In genomic region chr2:129205000-129205399, GRCm38 (mm10) we compare ENCODE assay signal across 27 mouse cellular contexts. TPM values are rescaled to one million over a fixed set of nuclear protein-coding genes. Genes with fewer than 3 reads are reported as not detected.
DNase-seq lines count a peak whose midpoint lies in the region; ATAC-seq and TF ChIP-seq lines count a peak whose summit lies in the region.
"Had no signal": no experiment of that assay in that cellular context is flagged by ENCODE, and none has a peak within 500 bp of the region (broad histone marks: within the 10 kb centered on the region; RNA-seq: fewer than 3 reads in every experiment).

No protein-coding gene starts in this region.

- peak overlapping the region; percentile 30 for H3K4me3 ChIP-seq in erythroblast, embryonic 14.5 days (replicated peaks)
- no peak overlapping the region for H3K4me3 ChIP-seq in liver, embryonic 12.5 days
- no peak overlapping the region for H3K4me3 ChIP-seq in liver, embryonic 11.5 days (ENCODE audit: low read depth, low read length)
- H3K4me3 ChIP-seq in megakaryocyte, embryonic 14.5 days (replicated peaks), result peak overlapping the region; percentile 31
- H3K4me3 ChIP-seq in MEL (ENCODE audit: control insufficient read depth in 1 of 2, insufficient read depth in 1 of 2, low read depth in 2 of 2, low read length in 2 of 2), result no peak overlapping the region
- no peak overlapping the region for H3K4me3 ChIP-seq in stomach, postnatal 0 days (ENCODE audit: low read depth, low read length)
- H3K4me3 ChIP-seq: embryonic facial prominence, embryonic 13.5 days; forebrain, embryonic 12.5 days; forebrain, embryonic 15.5 days; heart, embryonic 12.5 days had no signal

- H3K4me2 ChIP-seq in liver, embryonic 12.5 days, result peak overlapping the region; percentile 1
- H3K4me2 ChIP-seq in liver, embryonic 11.5 days, result no peak overlapping the region
- H3K4me2 ChIP-seq in stomach, postnatal 0 days (replicated peaks; ENCODE audit: low read depth), result no peak overlapping the region
- H3K4me2 ChIP-seq: embryonic facial prominence, embryonic 13.5 days; forebrain, embryonic 12.5 days; forebrain, embryonic 15.5 days; heart, embryonic 12.5 days; hindbrain, embryonic 14.5 days had no signal

- H3K4me1 ChIP-seq in erythroblast, embryonic 14.5 days (ENCODE audit: control insufficient read depth), result peaks cover 98% of the 10 kb centered on the region
- H3K4me1 ChIP-seq in liver, embryonic 12.5 days, result peaks cover 91% of the 10 kb centered on the region
- peaks cover 12% of the 10 kb centered on the region; the same call in 1 of the 2 replicates for H3K4me1 ChIP-seq in liver, embryonic 11.5 days (replicated peaks; ENCODE audit: control insufficient read depth, insufficient read depth, low read length)
- peaks cover 100% of the 10 kb centered on the region for H3K4me1 ChIP-seq in megakaryocyte, embryonic 14.5 days
- H3K4me1 ChIP-seq in MEL (ENCODE audit: control insufficient read depth in 1 of 2, insufficient read depth in 2 of 2, low read length in 2 of 2), result peaks cover 0 to 5% of the 10 kb centered on the region in 2 experiments
- H3K4me1 ChIP-seq in stomach, postnatal 0 days (replicated peaks; ENCODE audit: control insufficient read depth, insufficient read depth), result no peaks in the 10 kb centered on the region

- no peak overlapping the region for H3K9ac ChIP-seq in liver, embryonic 12.5 days
- H3K9ac ChIP-seq in liver, embryonic 11.5 days (ENCODE audit: low read depth, low read length), result no peak overlapping the region
- no peak overlapping the region for H3K9ac ChIP-seq in MEL (ENCODE audit: control insufficient read depth, low read depth, low read length, poor library complexity, severe bottlenecking)
- H3K9ac ChIP-seq in stomach, postnatal 0 days (ENCODE audit: low read length), result no peak overlapping the region
- H3K9ac ChIP-seq: embryonic facial prominence, embryonic 13.5 days; forebrain, embryonic 12.5 days; forebrain, embryonic 15.5 days; heart, embryonic 12.5 days; hindbrain, embryonic 14.5 days had no signal

- ATAC-seq in erythroblast, adult 5-6 weeks (replicated peaks; ENCODE audit: low FRiP score, poor library complexity, severe bottlenecking), result no peak
- ATAC-seq in liver, embryonic 12.5 days, result no peak
- ATAC-seq in liver, embryonic 11.5 days (replicated peaks; ENCODE audit: low FRiP score), result no peak
- ATAC-seq in megakaryocyte, adult 5-6 weeks (ENCODE audit: poor library complexity, severe bottlenecking), result no peak
- no peak for ATAC-seq in stomach, postnatal 0 days (ENCODE audit: low FRiP score, low TSS enrichment)
- ATAC-seq: forebrain, embryonic 15.5 days; hindbrain, postnatal 0 days; inflammation-experienced regulatory T-cells, adult 6 months; intestine, embryonic 16.5 days had no signal

- H3K27me3 ChIP-seq in erythroblast, embryonic 14.5 days (ENCODE audit: control insufficient read depth), result no peaks in the 10 kb centered on the region
- no peaks in the 10 kb centered on the region for H3K27me3 ChIP-seq in liver, embryonic 12.5 days (replicated peaks)
- no peaks in the 10 kb centered on the region for H3K27me3 ChIP-seq in liver, embryonic 11.5 days (replicated peaks; ENCODE audit: control insufficient read depth, insufficient read depth, low read length)
- H3K27me3 ChIP-seq in megakaryocyte, embryonic 14.5 days (replicated peaks), result no peaks in the 10 kb centered on the region
- no peaks in the 10 kb centered on the region for H3K27me3 ChIP-seq in MEL (ENCODE audit: control insufficient read depth in 1 of 2, insufficient read depth in 2 of 2, low read length in 2 of 2)
- no peaks in the 10 kb centered on the region for H3K27me3 ChIP-seq in stomach, postnatal 0 days (ENCODE audit: control insufficient read depth, insufficient read depth, low read length)
- H3K27me3 ChIP-seq: embryonic facial prominence, embryonic 13.5 days; forebrain, embryonic 12.5 days; forebrain, embryonic 15.5 days; heart, embryonic 12.5 days had no signal

- peak overlapping the region; percentile 84 for H3K27ac ChIP-seq in liver, embryonic 12.5 days
- no peak overlapping the region for H3K27ac ChIP-seq in liver, embryonic 11.5 days (ENCODE audit: low read depth, low read length)
- no peak overlapping the region for H3K27ac ChIP-seq in MEL (ENCODE audit: control insufficient read depth, low read depth, low read length)
- no peak overlapping the region for H3K27ac ChIP-seq in stomach, postnatal 0 days (replicated peaks)
- H3K27ac ChIP-seq: embryonic facial prominence, embryonic 13.5 days; forebrain, embryonic 12.5 days; forebrain, embryonic 15.5 days; hindbrain, embryonic 14.5 days; hindbrain, postnatal 0 days had no signal

- WGBS in liver, embryonic 12.5 days (ENCODE audit: insufficient replicate concordance), result 77% methylated on average over 6 of the region's 6 CpGs
- 81% methylated on average over 6 of the region's 6 CpGs for WGBS in liver, embryonic 11.5 days
- WGBS in stomach, postnatal 0 days, result 84% methylated on average over 6 of the region's 6 CpGs

- no peaks in the 10 kb centered on the region for H3K9me3 ChIP-seq in erythroblast, embryonic 14.5 days (ENCODE audit: control insufficient read depth, low read length)
- H3K9me3 ChIP-seq in liver, embryonic 12.5 days (replicated peaks), result no peaks in the 10 kb centered on the region
- no peaks in the 10 kb centered on the region for H3K9me3 ChIP-seq in liver, embryonic 11.5 days (ENCODE audit: control insufficient read depth, low read length)
- no peaks in the 10 kb centered on the region for H3K9me3 ChIP-seq in megakaryocyte, embryonic 14.5 days
- H3K9me3 ChIP-seq in MEL (replicated peaks; ENCODE audit: insufficient read depth, low read length), result no peaks in the 10 kb centered on the region
- H3K9me3 ChIP-seq in stomach, postnatal 0 days (ENCODE audit: control insufficient read depth, low read length), result no peaks in the 10 kb centered on the region
- H3K9me3 ChIP-seq: embryonic facial prominence, embryonic 13.5 days; forebrain, embryonic 12.5 days; forebrain, embryonic 15.5 days; G1E; heart, embryonic 12.5 days had no signal

- TF ChIP-seq RAD21 in MEL (IDR thresholded peaks at IDR 0.05; ENCODE audit: low read depth, low read length), result no peak

- H3K36me3 ChIP-seq in erythroblast, embryonic 14.5 days (ENCODE audit: control insufficient read depth), result peaks cover 100% of the 10 kb centered on the region
- H3K36me3 ChIP-seq in liver, embryonic 12.5 days, result peaks cover 100% of the 10 kb centered on the region
- peaks cover 54% of the 10 kb centered on the region for H3K36me3 ChIP-seq in liver, embryonic 11.5 days (ENCODE audit: control insufficient read depth, insufficient read depth, low read length)
- peaks cover 100% of the 10 kb centered on the region for H3K36me3 ChIP-seq in megakaryocyte, embryonic 14.5 days (replicated peaks; ENCODE audit: low read length)
- H3K36me3 ChIP-seq in MEL (ENCODE audit: control insufficient read depth in 1 of 2, insufficient read depth in 2 of 2, low read length in 2 of 2), result peaks cover 14 to 20% of the 10 kb centered on the region in 2 experiments
- peaks cover 18% of the 10 kb centered on the region for H3K36me3 ChIP-seq in stomach, postnatal 0 days (ENCODE audit: control insufficient read depth, insufficient read depth, low read length)

- DNase-seq in liver, embryonic 11.5 days (ENCODE audit: low spot score), result no peak
- DNase-seq in MEL (ENCODE audit: low read depth, low spot score), result no peak
- no peak for DNase-seq in stomach, postnatal 0 days (ENCODE audit: low spot score)
- DNase-seq: adrenal gland, adult 2 months; adrenal gland, postnatal 14 days; B cell, adult 2 months; cerebellum, adult 11 months; cerebellum, adult 2 months; cerebellum, adult 9-11 months; cerebellum, postnatal 25 days; gastrocnemius, postnatal 10 days; heart, postnatal 14 days; heart, postnatal 4 days had no signal

- no peak for TF ChIP-seq EP300 in MEL (IDR thresholded peaks at IDR 0.05; ENCODE audit: low read depth in 1 of 2, low read length in 2 of 2)
- no peak for TF ChIP-seq EP300 in stomach, postnatal 0 days (optimal IDR thresholded peaks at IDR 0.05)

- no peak for TF ChIP-seq CTCF in MEL (IDR thresholded peaks at IDR 0.05 in 2 of 3, conservative IDR thresholded peaks at IDR 0.05 in 1 of 3; ENCODE audit: control insufficient read depth in 1 of 3, insufficient read depth in 1 of 3, low read depth in 2 of 3, low read length in 3 of 3, poor library complexity in 1 of 3, severe bottlenecking in 1 of 3)
- no peak for TF ChIP-seq CTCF in stomach, postnatal 0 days (IDR thresholded peaks at IDR 0.05; ENCODE audit: low read depth)

- peaks cover 5% of the 10 kb centered on the region for H3K79me2 ChIP-seq in MEL (ENCODE audit: control insufficient read depth, insufficient read depth, low read length, poor library complexity)

- TF ChIP-seq POLR2A in MEL (IDR thresholded peaks at IDR 0.05; ENCODE audit: control insufficient read depth in 1 of 2, insufficient read depth in 1 of 2, low read depth in 1 of 2, low read length in 2 of 2, poor library complexity in 1 of 2), result no peak

TF ChIP-seq in MEL, 35 proteins besides CTCF, POLR2A, EP300 and RAD21:
- TF ChIP-seq ZNF384 (IDR thresholded peaks at IDR 0.05; ENCODE audit: low read depth, low read length) (peak; percentile 78), ZMIZ1 (IDR thresholded peaks at IDR 0.05; ENCODE audit: low read depth, low read length) (no peak)

RNA-seq across cellular contexts. Expression of gene Slc20a1, which starts 6.4 kb away (rescaled TPM):
- 13.6 and 18.4 TPM in 2 replicates for polyA plus RNA-seq in erythroblast, embryonic 14.5 days (2012)
- 40.5 and 44.1 TPM in 2 replicates for total RNA-seq in erythroblast, adult 5-6 weeks (2015; ENCODE audit: low replicate concordance)
- 240 and 313 TPM in 2 replicates for total RNA-seq in erythroblast, adult 5-6 weeks (2017; ENCODE audit: low replicate concordance)
- 76.2 and 78.4 TPM in 2 replicates for polyA plus RNA-seq in liver, embryonic 12.5 days (2016; fragmentation: Nextera tagmentation; extraction: Ambion mirVana)
- polyA plus RNA-seq in liver, embryonic 11.5 days (2014; fragmentation: Nextera tagmentation; extraction: Ambion mirVana), result 69.5 and 71.8 TPM in 2 replicates
- polyA plus RNA-seq in megakaryocyte, embryonic 14.5 days (2012; ENCODE audit: insufficient read depth, low replicate concordance), result 16.4 and 76.5 TPM in 2 replicates
- total RNA-seq in megakaryocyte, adult 5-6 weeks (2015), result 18.7 and 22.8 TPM in 2 replicates
- 52.4 and 70.8 TPM in 2 replicates for total RNA-seq in megakaryocyte, adult 5-6 weeks (2017)
- 44.9 and 69.4 TPM in 2 replicates for total RNA-seq in MEL (2012; rRNA removed)
- polyA plus RNA-seq in MEL (2012; ENCODE audit: insufficient read depth in 1 of 2, insufficient read length in 2 of 2, low read depth in 1 of 2, low replicate concordance in 2 of 2, missing spikeins in 1 of 2), result 10 to 100 TPM in 1 of 2 experiments, not detected in 1; 80.7 TPM
- polyA plus RNA-seq in stomach, postnatal 0 days (2015; fragmentation: Nextera tagmentation; extraction: Ambion mirVana), result 8.9 TPM in 2 replicates

Comparison
In these comparisons a context has a peak if more than half of its experiments do, and no peak if none do; other contexts are left out.
1. H3K4me3 ChIP-seq: peak in erythroblast, embryonic 14.5 days (single experiment) and megakaryocyte, embryonic 14.5 days (single experiment); none in liver, embryonic 12.5 days (single experiment), liver, embryonic 11.5 days (single experiment), MEL (0 of 2) and stomach, postnatal 0 days (single experiment).